Mouse (Mus musculus) MEL (cell line): ENCODE results near the gene Adam33.

Experiments
- CTCF ChIP-seq, 3 experiments: IDR thresholded peaks in 2 of 3; conservative IDR thresholded peaks in 1 of 3; 2 replicates each; pipeline ENCODE4 v1.5.1; 2011 to 2012; ENCODE audit warnings: low read length in 3 of 3, low read depth in 2 of 3, mild to moderate bottlenecking in 2 of 3, improper control_type of control experiment in 1 of 3, inconsistent platforms in 1 of 3, mixed read lengths in 1 of 3, moderate library complexity in 1 of 3; ENCODE audit not compliant: control insufficient read depth in 1 of 3, insufficient read depth in 1 of 3, poor library complexity in 1 of 3, severe bottlenecking in 1 of 3
- E2F4 ChIP-seq: IDR thresholded peaks from 2 replicates; pipeline ENCODE4 v1.6.1; 2011; ENCODE audit warnings: low read depth, low read length, improper control_type of control experiment, borderline replicate concordance
- NELFE ChIP-seq: IDR thresholded peaks from 2 replicates; pipeline ENCODE4 v1.6.1; 2011; ENCODE audit warnings: low read depth, low read length, improper control_type of control experiment
- POLR2A ChIP-seq, 2 experiments: IDR thresholded peaks; 2 replicates each; pipeline ENCODE4 v1.6.1; 2011 to 2012; ENCODE audit warnings: low read length in 2 of 2, mild to moderate bottlenecking in 2 of 2, control low read depth in 1 of 2, improper control_type of control experiment in 1 of 2, low read depth in 1 of 2, moderate library complexity in 1 of 2; ENCODE audit not compliant: control insufficient read depth in 1 of 2, insufficient read depth in 1 of 2, poor library complexity in 1 of 2

DNA sequence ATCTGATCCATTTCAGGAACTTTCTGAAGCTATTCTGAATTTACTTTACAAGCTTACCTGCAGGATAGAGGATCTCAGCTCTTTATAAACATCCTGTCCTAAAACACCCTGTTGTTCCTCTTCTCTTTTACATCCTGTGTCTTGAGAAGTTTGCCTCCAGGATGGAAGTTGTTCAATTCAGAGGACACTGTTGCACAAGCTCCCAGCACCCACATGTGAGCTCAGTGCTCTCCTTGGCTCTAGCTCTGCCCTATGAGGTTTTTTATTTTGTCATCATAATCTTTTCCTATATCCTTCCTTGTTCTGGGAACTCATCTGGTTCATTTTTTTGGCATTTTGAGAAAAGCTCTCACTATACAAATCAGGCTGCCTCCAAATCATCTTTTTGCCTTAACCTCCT, 26.9 kb downstream of the Adam33 start:
- TF ChIP-seq E2F4 (no peak), CTCF (IDR thresholded peaks at IDR 0.05 in 2 of 3, conservative IDR thresholded peaks at IDR 0.05 in 1 of 3; ENCODE audit: control insufficient read depth in 1 of 3, insufficient read depth in 1 of 3, low read depth in 2 of 3, low read length in 3 of 3, poor library complexity in 1 of 3, severe bottlenecking in 1 of 3) (no peak), NELFE (no peak), POLR2A (IDR thresholded peaks at IDR 0.05; ENCODE audit: control insufficient read depth in 1 of 2, insufficient read depth in 1 of 2, low read depth in 1 of 2, low read length in 2 of 2, poor library complexity in 1 of 2) (no peak)
